Mouse (Mus musculus): ENCODE results near the gene Rpl28. TPM values are rescaled to one million over a fixed set of nuclear protein-coding genes. Genes with fewer than 3 reads are reported as not detected.
"Not testable (repeated sequence)": the region's sequence is repeated elsewhere in the genome, so short reads cannot be mapped to it uniquely, and the experiment has no call there.

The Rpl28 gene
- polyA plus RNA-seq, 1 experiment from 2014 or later = 312 TPM

DNA sequence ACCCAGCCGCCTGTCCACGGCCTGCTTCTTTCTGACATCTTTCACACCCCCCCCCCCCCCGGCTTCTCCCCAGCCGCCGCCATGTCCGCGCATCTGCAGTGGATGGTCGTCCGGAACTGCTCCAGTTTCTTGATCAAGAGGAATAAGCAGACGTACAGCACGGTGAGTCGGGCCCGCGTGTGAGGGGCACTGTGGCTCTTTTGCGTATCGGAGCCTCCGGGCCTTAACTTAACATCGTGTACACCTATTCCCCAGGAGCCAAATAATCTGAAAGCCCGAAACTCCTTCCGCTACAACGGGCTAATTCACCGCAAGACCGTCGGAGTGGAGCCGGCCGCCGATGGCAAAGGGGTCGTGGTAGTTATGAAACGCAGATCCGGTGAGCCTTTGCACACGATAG, 574 bp downstream of the Rpl28 start:
- ATAC-seq (ENCODE audit: insufficient number of reproducible peaks, insufficient read depth, low FRiP score, low read depth) = 0 out of 2 replicates have a peak, but pooled peaks have one; percentile 0
- H3K4me1 ChIP-seq (ENCODE audit: control insufficient read depth, insufficient read depth, low read length); H3K27me3 ChIP-seq (ENCODE audit: control insufficient read depth, insufficient read depth, low read length); H3K9me3 ChIP-seq (ENCODE audit: control insufficient read depth, low read depth, low read length): not testable (repeated sequence)
- peaks cover 36% of the 10 kb centered on the region for H3K36me3 ChIP-seq (ENCODE audit: control insufficient read depth, insufficient read depth, low read length)
- peak overlapping the region; percentile 89 for H3K4me3 ChIP-seq (ENCODE audit: low read depth, low read length)
- H3K27ac ChIP-seq (ENCODE audit: low read length) = peak overlapping the region; percentile 84
- peak overlapping the region; percentile 97 for H3K9ac ChIP-seq (replicated peaks; ENCODE audit: low read depth, low read length)
- 1% methylated on average over 31 of the region's 31 CpGs for WGBS
- H3K4me2 ChIP-seq (replicated peaks; ENCODE audit: low read depth, low read length) = peak overlapping the region; percentile 77

DNA sequence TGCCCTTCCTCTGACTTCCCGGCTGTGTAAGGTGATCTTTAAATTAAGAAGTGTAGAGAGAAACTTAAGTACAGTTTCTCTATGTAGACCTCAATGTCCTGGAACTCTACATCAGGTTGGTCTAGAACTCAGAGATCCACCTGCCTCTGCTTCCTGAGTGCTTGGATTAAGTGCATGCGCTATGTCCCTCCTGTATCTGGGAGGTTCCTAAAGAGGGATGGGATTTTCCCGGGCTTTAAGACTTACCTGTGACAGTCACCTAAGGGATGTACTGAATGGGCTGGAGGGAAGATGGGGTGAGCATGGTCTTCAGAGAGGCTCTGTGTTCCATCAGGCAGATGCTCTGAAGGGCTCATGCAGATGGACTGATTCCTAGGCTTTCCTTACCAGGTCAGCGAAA, 1.0 kb downstream of the Rpl28 start:
- Histone ChIP-seq H3K9ac (replicated peaks; ENCODE audit: low read depth, low read length) (peak overlapping the region; percentile 97), H3K4me2 (replicated peaks; ENCODE audit: low read depth, low read length) (peak overlapping the region; percentile 77), H3K4me1 (ENCODE audit: control insufficient read depth, insufficient read depth, low read length) (0 out of 2 replicates have a peak, but pooled peaks cover 10% of the 10 kb centered on the region), H3K27ac (ENCODE audit: low read length) (peak overlapping the region; percentile 44; the same call in 1 of the 2 replicates), H3K27me3 (ENCODE audit: control insufficient read depth, insufficient read depth, low read length) (no peaks in the 10 kb centered on the region), H3K9me3 (ENCODE audit: control insufficient read depth, low read depth, low read length) (no peaks in the 10 kb centered on the region), H3K4me3 (ENCODE audit: low read depth, low read length) (peak overlapping the region; percentile 89), H3K36me3 (ENCODE audit: control insufficient read depth, insufficient read depth, low read length) (peaks cover 36% of the 10 kb centered on the region)
- 34% methylated on average over 4 of the region's 4 CpGs for WGBS
- ATAC-seq (ENCODE audit: insufficient number of reproducible peaks, insufficient read depth, low FRiP score, low read depth) = no peak

DNA sequence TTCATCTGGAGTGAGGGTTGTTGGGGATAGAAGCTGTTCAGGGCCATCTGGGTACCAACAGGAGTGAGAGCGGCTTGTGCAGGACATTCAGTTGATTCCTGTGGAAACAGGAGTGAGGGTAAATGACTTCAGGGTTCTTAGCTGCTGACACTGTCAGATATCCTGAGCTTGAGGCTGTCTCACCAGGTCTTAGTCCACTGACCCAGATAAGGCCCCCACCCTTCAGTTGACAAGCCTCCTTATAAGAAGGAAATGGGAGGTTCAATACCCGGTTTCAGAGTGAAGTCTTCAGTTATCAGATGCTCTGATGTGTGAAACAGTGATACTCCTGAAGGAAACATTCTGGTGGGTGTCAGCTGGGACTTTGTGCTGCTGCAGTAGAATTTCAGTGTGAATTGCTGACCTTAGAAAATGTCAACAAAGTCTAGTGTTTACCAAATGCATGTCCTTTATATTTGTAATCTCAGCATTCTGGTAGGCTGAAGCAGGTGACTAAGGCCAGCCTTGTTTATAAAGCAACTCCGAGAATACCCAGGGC, 2.0 kb downstream of the Rpl28 start:
- WGBS = 74% methylated on average over 3 of the region's 3 CpGs
- ATAC-seq (ENCODE audit: insufficient number of reproducible peaks, insufficient read depth, low FRiP score, low read depth) = no peak
- Histone ChIP-seq H3K9ac (replicated peaks; ENCODE audit: low read depth, low read length) (no peak overlapping the region), H3K9me3 (ENCODE audit: control insufficient read depth, low read depth, low read length) (no peaks in the 10 kb centered on the region), H3K4me1 (ENCODE audit: control insufficient read depth, insufficient read depth, low read length) (0 out of 2 replicates have a peak, but pooled peaks cover 10% of the 10 kb centered on the region), H3K4me3 (ENCODE audit: low read depth, low read length) (0 out of 2 replicates have a peak overlapping the region, but pooled peaks have one; percentile 89), H3K27me3 (ENCODE audit: control insufficient read depth, insufficient read depth, low read length) (no peaks in the 10 kb centered on the region), H3K27ac (ENCODE audit: low read length) (no peak overlapping the region), H3K4me2 (replicated peaks; ENCODE audit: low read depth, low read length) (no peak overlapping the region), H3K36me3 (ENCODE audit: control insufficient read depth, insufficient read depth, low read length) (peaks cover 36% of the 10 kb centered on the region)

DNA sequence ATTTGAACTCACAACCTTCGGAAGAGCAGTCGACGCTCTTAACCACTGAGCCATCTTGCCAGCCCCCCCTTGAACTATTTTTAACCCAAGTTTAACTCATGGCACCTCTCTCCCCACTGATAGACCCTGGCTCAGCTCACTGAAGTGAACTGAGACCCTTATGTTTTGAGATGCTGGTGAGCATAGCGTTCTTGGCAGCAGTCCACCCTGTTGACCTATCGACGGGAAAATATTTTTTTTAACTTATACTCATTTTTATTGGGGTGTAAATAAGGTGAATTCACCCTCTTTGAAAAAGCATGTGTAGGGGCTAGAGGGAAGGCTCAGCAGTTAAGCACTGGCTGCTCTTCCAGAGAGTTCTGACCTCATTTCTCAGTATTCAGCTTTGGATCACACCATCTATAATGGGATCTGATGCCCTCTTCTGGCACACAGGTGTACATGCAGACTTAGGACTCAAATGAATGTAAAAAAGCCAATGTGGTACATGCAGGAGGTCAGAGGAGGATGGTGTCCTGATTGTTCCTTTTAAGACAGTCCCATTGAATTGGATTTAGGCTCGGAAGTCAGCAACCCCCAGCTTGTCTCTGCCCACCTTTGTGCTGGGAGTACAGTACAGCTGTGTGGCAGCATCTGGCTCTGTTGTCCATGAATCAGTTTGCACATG, 3.2 kb downstream of the Rpl28 start:
- Histone ChIP-seq H3K9ac (replicated peaks; ENCODE audit: low read depth, low read length) (no peak overlapping the region), H3K27me3 (ENCODE audit: control insufficient read depth, insufficient read depth, low read length) (no peaks in the 10 kb centered on the region), H3K9me3 (ENCODE audit: control insufficient read depth, low read depth, low read length) (no peaks in the 10 kb centered on the region), H3K4me1 (ENCODE audit: control insufficient read depth, insufficient read depth, low read length) (0 out of 2 replicates have a peak, but pooled peaks cover 10% of the 10 kb centered on the region), H3K4me2 (replicated peaks; ENCODE audit: low read depth, low read length) (no peak overlapping the region), H3K27ac (ENCODE audit: low read length) (no peak overlapping the region), H3K4me3 (ENCODE audit: low read depth, low read length) (no peak overlapping the region), H3K36me3 (ENCODE audit: control insufficient read depth, insufficient read depth, low read length) (peaks cover 36% of the 10 kb centered on the region)
- no peak for ATAC-seq (ENCODE audit: insufficient number of reproducible peaks, insufficient read depth, low FRiP score, low read depth)
- WGBS = 74% methylated on average over 7 of the region's 7 CpGs

DNA sequence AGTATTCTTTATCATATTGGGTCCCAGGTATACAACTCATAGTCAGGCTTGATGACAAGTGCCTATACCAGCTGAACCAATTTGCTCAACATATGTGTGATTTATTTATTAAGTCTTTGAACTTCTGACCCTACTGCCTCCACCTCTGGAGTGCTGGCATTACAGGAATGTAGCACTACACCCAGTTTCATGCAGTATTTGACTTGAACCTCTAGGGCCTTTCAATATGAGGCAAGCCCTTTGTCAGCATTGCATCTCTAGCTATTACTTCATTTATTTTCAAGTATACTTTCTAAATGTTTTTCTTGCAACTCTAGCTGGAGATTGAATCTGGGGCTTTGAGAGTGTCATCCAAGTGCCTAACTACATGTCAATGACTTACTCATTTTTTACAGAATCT, 9.6 kb downstream of the Rpl28 start:
- no peak for ATAC-seq (ENCODE audit: insufficient number of reproducible peaks, insufficient read depth, low FRiP score, low read depth)
- Histone ChIP-seq H3K4me3 (ENCODE audit: low read depth, low read length) (no peak overlapping the region), H3K4me2 (replicated peaks; ENCODE audit: low read depth, low read length) (no peak overlapping the region), H3K9ac (replicated peaks; ENCODE audit: low read depth, low read length) (no peak overlapping the region), H3K27ac (ENCODE audit: low read length) (no peak overlapping the region), H3K9me3 (ENCODE audit: control insufficient read depth, low read depth, low read length) (no peaks in the 10 kb centered on the region), H3K36me3 (ENCODE audit: control insufficient read depth, insufficient read depth, low read length) (peaks cover 26% of the 10 kb centered on the region), H3K4me1 (ENCODE audit: control insufficient read depth, insufficient read depth, low read length) (no peaks in the 10 kb centered on the region), H3K27me3 (ENCODE audit: control insufficient read depth, insufficient read depth, low read length) (no peaks in the 10 kb centered on the region)

DNA sequence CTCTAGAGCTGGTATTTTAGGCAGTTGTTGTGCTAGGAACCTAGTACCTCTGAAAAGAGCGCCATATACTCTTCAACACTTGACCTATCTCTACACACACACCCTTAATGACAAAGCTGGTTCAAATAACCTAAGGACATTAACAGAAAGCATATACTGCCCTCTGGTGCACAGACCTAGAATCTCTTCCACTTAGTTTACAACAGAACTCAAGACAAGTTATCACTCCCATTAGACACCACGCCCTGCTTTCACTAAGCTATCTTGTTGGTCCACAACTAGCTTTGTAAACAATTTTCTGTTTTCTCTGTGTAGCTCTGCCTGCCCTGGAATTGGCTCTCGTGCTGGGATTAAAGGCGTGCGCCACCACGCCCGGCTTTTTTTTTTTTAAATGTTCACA, 14.0 kb downstream of the Rpl28 start:
- Histone ChIP-seq H3K9ac (replicated peaks; ENCODE audit: low read depth, low read length) (no peak overlapping the region), H3K27ac (ENCODE audit: low read length) (no peak overlapping the region), H3K4me2 (replicated peaks; ENCODE audit: low read depth, low read length) (no peak overlapping the region), H3K36me3 (ENCODE audit: control insufficient read depth, insufficient read depth, low read length) (peaks cover 48% of the 10 kb centered on the region), H3K27me3 (ENCODE audit: control insufficient read depth, insufficient read depth, low read length) (no peaks in the 10 kb centered on the region), H3K9me3 (ENCODE audit: control insufficient read depth, low read depth, low read length) (no peaks in the 10 kb centered on the region), H3K4me1 (ENCODE audit: control insufficient read depth, insufficient read depth, low read length) (peaks cover 11% of the 10 kb centered on the region; the same call in 1 of the 2 replicates), H3K4me3 (ENCODE audit: low read depth, low read length) (no peak overlapping the region)
- 0 out of 2 replicates have a peak, but pooled peaks have one; percentile 33 for ATAC-seq (ENCODE audit: insufficient number of reproducible peaks, insufficient read depth, low FRiP score, low read depth)
- WGBS = 82% methylated on average over 7 of the region's 7 CpGs

DNA sequence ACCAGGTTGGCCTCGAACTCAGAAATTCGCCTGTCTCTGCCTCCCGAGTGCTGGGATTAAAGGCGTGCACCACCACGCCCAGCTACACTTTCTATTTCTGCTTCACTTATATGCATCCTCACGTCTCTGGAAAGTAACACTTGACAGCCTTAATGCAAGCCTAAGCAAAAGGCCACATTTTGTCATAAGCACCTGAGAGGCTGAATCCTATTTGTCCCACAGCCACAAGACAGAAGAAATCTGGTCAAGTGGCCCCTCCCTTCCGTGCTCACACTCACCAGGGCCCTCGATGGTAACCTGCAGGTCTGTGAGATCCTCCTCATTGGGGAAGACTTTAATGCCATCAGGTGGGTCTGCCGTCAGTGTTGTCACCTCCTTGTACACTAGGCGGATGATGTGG, 18.5 kb downstream of the Rpl28 start:
- Histone ChIP-seq H3K36me3 (ENCODE audit: control insufficient read depth, insufficient read depth, low read length) (peaks cover 39% of the 10 kb centered on the region), H3K4me2 (replicated peaks; ENCODE audit: low read depth, low read length) (peak overlapping the region; percentile 80), H3K4me3 (ENCODE audit: low read depth, low read length) (peak overlapping the region; percentile 99), H3K9ac (replicated peaks; ENCODE audit: low read depth, low read length) (peak overlapping the region; percentile 98), H3K4me1 (ENCODE audit: control insufficient read depth, insufficient read depth, low read length) (peaks cover 11% of the 10 kb centered on the region; the same call in 1 of the 2 replicates)
- H3K27ac ChIP-seq (ENCODE audit: low read length); H3K27me3 ChIP-seq (ENCODE audit: control insufficient read depth, insufficient read depth, low read length); H3K9me3 ChIP-seq (ENCODE audit: control insufficient read depth, low read depth, low read length); ATAC-seq (ENCODE audit: insufficient number of reproducible peaks, insufficient read depth, low FRiP score, low read depth): not testable (repeated sequence)
- 36% methylated on average over 10 of the region's 10 CpGs for WGBS

DNA sequence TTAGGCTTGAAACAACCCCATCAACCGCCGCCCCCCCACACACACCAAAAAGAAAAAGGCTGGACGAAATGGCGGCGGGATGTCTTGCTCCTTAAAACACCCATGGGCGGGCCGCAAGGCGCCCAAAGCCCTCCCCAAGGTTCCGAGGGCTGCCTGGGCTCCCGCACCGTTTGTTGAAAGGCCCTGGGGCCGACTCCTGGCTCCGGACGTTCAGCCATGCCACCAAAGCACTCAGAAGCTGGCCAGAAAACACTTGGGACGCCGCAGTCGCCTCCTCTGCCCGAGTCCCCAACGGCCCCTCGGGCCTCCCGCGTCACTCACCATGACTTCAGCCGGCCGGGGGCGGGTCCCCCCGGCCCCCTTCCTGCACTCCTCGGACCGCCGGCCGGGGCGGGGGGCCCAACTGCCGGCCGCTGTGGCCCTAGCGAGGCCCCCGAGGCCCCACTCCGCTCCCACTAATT, 19.2 kb downstream of the Rpl28 start:
- 1% methylated on average over 27 of the region's 36 CpGs for WGBS
- Histone ChIP-seq H3K27ac (ENCODE audit: low read length) (peak overlapping the region; percentile 97), H3K9ac (replicated peaks; ENCODE audit: low read depth, low read length) (peak overlapping the region; percentile 98), H3K27me3 (ENCODE audit: control insufficient read depth, insufficient read depth, low read length) (no peaks in the 10 kb centered on the region), H3K4me1 (ENCODE audit: control insufficient read depth, insufficient read depth, low read length) (peaks cover 11% of the 10 kb centered on the region; the same call in 1 of the 2 replicates), H3K4me3 (ENCODE audit: low read depth, low read length) (peak overlapping the region; percentile 99), H3K9me3 (ENCODE audit: control insufficient read depth, low read depth, low read length) (no peaks in the 10 kb centered on the region), H3K4me2 (replicated peaks; ENCODE audit: low read depth, low read length) (peak overlapping the region; percentile 80), H3K36me3 (ENCODE audit: control insufficient read depth, insufficient read depth, low read length) (peaks cover 31% of the 10 kb centered on the region)
- no peak; the same call in 1 of the 2 replicates for ATAC-seq (ENCODE audit: insufficient number of reproducible peaks, insufficient read depth, low FRiP score, low read depth)

All from stomach, embryonic 14.5 days (tissue).